ENCODE assay signal across 16 mouse cellular contexts in the genomic region with DNA sequence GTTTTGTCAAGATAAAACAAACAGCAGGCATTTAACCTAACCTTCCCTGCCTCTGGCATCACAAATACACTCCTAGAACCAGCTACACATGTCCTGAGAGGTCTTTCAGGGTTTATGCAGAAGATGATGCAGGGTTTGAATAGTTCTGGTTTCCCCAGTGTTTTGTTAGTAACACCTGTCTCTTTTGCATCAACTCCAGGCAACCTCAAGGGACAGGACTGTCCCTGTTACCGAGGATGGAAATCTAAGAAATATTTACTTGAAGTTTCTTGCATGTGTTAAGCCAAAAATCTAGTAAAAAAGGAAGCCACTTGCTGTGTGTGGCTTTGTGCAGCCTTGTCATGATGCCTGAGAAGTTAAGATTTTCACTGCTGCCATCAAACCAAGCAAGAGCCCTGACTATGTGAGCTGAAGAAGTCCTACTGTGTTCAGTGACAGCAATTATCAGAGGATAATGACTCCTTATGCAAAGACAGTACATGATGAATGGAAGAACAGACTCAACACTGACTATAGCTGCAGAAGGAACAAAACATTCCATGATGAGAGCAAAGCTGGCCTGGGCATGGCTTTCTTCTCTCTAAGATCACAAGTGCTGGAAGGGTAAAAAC.
"Had no signal": no experiment of that assay in that cellular context is flagged by ENCODE, and none has a peak within 500 bp of the region (broad histone marks: within the 10 kb centered on the region; RNA-seq: fewer than 3 reads in every experiment).

No protein-coding gene starts in this region.

- H3K36me3 ChIP-seq: neural tube, embryonic 13.5 days; neural tube, embryonic 15.5 days; stomach, embryonic 15.5 days had no signal

- DNase-seq: retina, postnatal 1 day; right cerebral cortex, adult 18-20 months; right cerebral cortex, postnatal 14 days; right cerebral cortex, postnatal 25 days; right cerebral cortex, postnatal 4 days; spleen, adult 18-20 months; thymus, adult 18-20 months; thymus, adult 2 months; thymus, postnatal 14 days; thymus, postnatal 25 days; thymus, postnatal 36 days; thymus, postnatal 4 days had no signal

- H3K9me3 ChIP-seq: neural tube, embryonic 13.5 days; neural tube, embryonic 15.5 days; stomach, embryonic 15.5 days had no signal

- H3K27me3 ChIP-seq: neural tube, embryonic 13.5 days; neural tube, embryonic 15.5 days; stomach, embryonic 15.5 days had no signal

- H3K27ac ChIP-seq: neural tube, embryonic 13.5 days; neural tube, embryonic 15.5 days; stomach, embryonic 15.5 days; stomach, postnatal 0 days had no signal

- H3K9ac ChIP-seq: neural tube, embryonic 13.5 days; neural tube, embryonic 15.5 days; stomach, embryonic 15.5 days had no signal

- H3K4me2 ChIP-seq: neural tube, embryonic 13.5 days; neural tube, embryonic 15.5 days; stomach, embryonic 15.5 days had no signal

- H3K4me3 ChIP-seq: neural tube, embryonic 13.5 days; neural tube, embryonic 15.5 days; stomach, embryonic 15.5 days had no signal
